Mouse (Mus musculus): ENCODE results near the gene Igsf3. TPM values are rescaled to one million over a fixed set of nuclear protein-coding genes. Genes with fewer than 3 reads are reported as not detected.
A peak's percentile ranks its signal among the peaks of the same experiment; 100 is the strongest.

The Igsf3 gene
- polyA plus RNA-seq, 1 experiment from 2014 or later: 98.6 TPM

DNA sequence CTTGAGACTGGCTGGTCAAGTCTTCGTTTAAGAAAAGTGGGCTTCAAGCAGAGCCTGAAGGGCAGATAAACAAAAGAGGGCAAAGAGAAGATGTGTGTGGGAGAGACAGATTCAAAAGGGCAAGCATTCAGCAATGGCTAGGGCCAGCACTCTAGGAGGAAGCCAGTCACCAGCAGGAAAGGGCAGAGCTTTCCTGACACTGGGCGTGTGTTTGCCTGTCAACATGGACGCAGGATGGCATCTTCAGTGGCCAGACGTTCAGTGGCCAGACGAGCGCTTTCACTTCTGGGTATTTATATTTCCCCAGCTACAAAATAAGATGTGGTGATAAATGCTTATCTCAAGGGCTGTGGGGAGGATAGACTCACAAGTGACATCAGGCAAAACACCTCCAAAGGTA lies 123.0 kb downstream of the Igsf3 start:
- H3K4me3 ChIP-seq (replicated peaks; ENCODE audit: low read length): no peak overlapping the region
- no peaks in the 10 kb centered on the region for H3K27me3 ChIP-seq (replicated peaks; ENCODE audit: control insufficient read depth, insufficient read depth, low read length)
- H3K9ac ChIP-seq (replicated peaks; ENCODE audit: low read depth, low read length): no peak overlapping the region
- H3K36me3 ChIP-seq (ENCODE audit: control insufficient read depth, insufficient read depth): no peaks in the 10 kb centered on the region
- H3K9me3 ChIP-seq (ENCODE audit: control insufficient read depth, low read length): no peaks in the 10 kb centered on the region
- 79% methylated on average over 6 of the region's 6 CpGs for WGBS
- ATAC-seq: no peak
- no peaks in the 10 kb centered on the region for H3K4me1 ChIP-seq (replicated peaks; ENCODE audit: control insufficient read depth, insufficient read depth, low read length)
- no peak overlapping the region for H3K4me2 ChIP-seq (ENCODE audit: low read length)
- H3K27ac ChIP-seq (ENCODE audit: low read length): no peak overlapping the region

DNA sequence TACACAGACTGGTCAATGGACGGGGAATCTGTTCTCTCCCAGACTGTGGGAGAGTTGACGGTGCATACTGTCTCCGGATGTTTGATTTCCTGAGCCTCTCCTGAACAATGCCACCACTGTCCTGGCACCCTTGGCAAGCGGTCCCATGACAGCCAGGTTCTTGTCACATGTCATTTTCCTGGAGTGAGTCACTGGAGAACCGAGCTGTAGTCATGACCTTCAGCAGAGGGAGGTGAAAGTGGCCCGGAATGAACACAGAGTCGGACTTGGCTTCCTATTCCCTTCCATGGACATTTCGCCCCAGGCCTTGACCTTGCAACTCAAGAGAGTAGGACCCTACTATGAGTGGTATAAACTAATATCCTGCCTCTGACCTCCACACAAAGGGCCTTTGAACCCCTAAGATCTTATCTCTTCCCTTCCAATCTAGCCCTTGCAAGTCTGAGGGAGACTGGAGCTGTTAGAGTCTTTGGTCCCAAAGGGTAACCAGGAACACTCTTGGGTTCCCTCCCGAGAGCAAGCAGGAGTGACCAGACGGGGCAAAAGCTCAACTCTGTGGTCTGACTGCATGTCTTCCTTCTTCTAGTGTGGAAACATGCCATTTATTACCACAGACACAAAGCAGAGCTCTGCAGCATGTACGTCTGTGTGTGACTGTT lies 123.6 kb downstream of the Igsf3 start:
- 77% methylated on average over 11 of the region's 11 CpGs for WGBS

DNA sequence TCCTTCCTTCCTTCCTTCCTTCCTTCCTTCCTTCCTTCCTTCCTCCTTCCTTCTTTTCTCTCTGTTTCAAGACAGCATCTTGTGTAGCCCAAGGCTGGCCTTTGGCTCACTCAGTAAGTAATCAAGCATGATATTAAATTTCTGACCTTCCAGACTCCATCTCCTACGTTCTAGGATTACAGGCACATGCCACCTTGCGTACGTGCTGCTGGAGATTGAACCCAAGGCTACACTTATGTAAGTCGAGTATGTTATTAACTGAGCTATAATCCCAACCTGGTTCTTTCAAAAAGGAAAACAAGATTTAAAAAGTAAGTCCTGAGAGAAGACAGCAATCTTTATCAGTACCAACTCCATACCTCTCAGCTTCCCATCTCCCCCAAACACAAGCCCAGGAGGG lies 124.7 kb downstream of the Igsf3 start:
- WGBS: 90% methylated on average over 4 of the region's 4 CpGs
- Histone ChIP-seq H3K4me3 (replicated peaks; ENCODE audit: low read length) (no peak overlapping the region), H3K36me3 (ENCODE audit: control insufficient read depth, insufficient read depth) (no peaks in the 10 kb centered on the region), H3K4me1 (replicated peaks; ENCODE audit: control insufficient read depth, insufficient read depth, low read length) (peaks cover 4% of the 10 kb centered on the region; the same call in 1 of the 2 replicates), H3K9me3 (ENCODE audit: control insufficient read depth, low read length) (no peaks in the 10 kb centered on the region), H3K4me2 (ENCODE audit: low read length) (no peak overlapping the region), H3K9ac (replicated peaks; ENCODE audit: low read depth, low read length) (no peak overlapping the region), H3K27ac (ENCODE audit: low read length) (no peak overlapping the region), H3K27me3 (replicated peaks; ENCODE audit: control insufficient read depth, insufficient read depth, low read length) (no peaks in the 10 kb centered on the region)
- no peak for ATAC-seq

More for the DNA sequence above, 123.6 kb downstream of the Igsf3 start:
- H3K4me2 ChIP-seq (ENCODE audit: low read length): no peak overlapping the region
- H3K4me1 ChIP-seq (replicated peaks; ENCODE audit: control insufficient read depth, insufficient read depth, low read length): no peaks in the 10 kb centered on the region
- no peak overlapping the region for H3K9ac ChIP-seq (replicated peaks; ENCODE audit: low read depth, low read length)
- no peaks in the 10 kb centered on the region for H3K9me3 ChIP-seq (ENCODE audit: control insufficient read depth, low read length)
- no peak overlapping the region for H3K4me3 ChIP-seq (replicated peaks; ENCODE audit: low read length)
- no peaks in the 10 kb centered on the region for H3K36me3 ChIP-seq (ENCODE audit: control insufficient read depth, insufficient read depth)
- no peak overlapping the region for H3K27ac ChIP-seq (ENCODE audit: low read length)
- ATAC-seq: no peak
- no peaks in the 10 kb centered on the region for H3K27me3 ChIP-seq (replicated peaks; ENCODE audit: control insufficient read depth, insufficient read depth, low read length)

DNA sequence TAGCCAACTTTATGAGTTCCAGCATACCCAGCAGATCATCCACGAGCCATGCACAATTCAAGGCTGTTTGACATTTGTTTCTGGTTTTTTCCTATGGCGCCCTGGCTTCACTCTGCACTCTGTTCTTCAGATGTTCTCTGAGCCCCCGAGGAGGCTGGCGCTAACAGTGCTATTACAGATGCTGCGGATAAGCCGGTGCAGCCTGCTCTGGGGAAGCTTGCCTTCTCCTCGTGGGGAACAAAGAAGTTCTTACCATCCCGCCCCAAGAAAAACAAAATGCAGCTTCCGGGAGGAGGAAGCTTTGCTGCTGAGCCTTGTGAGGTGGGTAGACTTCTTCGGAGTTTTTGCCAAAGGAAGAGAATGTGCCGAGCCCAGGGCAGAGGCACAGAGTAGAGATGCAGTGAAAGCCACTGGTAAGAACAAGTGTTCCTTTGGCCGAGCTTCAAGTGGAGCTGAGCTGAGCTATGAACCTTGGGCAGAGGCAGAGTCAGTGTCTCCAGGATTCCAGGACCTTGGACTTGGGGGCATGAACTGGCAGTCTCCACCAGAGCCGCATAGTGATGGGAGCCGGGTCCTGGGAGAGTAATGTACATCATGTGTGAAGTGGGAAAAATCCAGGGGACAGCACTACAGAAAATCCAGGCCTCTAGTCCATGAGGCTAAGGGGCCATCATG lies 125.3 kb downstream of the Igsf3 start:
- Histone ChIP-seq H3K4me1 (replicated peaks; ENCODE audit: control insufficient read depth, insufficient read depth, low read length) (peaks cover 5% of the 10 kb centered on the region; the same call in 1 of the 2 replicates), H3K4me3 (replicated peaks; ENCODE audit: low read length) (no peak overlapping the region), H3K4me2 (ENCODE audit: low read length) (no peak overlapping the region), H3K9ac (replicated peaks; ENCODE audit: low read depth, low read length) (no peak overlapping the region), H3K36me3 (ENCODE audit: control insufficient read depth, insufficient read depth) (no peaks in the 10 kb centered on the region), H3K9me3 (ENCODE audit: control insufficient read depth, low read length) (no peaks in the 10 kb centered on the region), H3K27me3 (replicated peaks; ENCODE audit: control insufficient read depth, insufficient read depth, low read length) (no peaks in the 10 kb centered on the region), H3K27ac (ENCODE audit: low read length) (no peak overlapping the region)
- no peak for ATAC-seq
- WGBS: 41% methylated on average over 14 of the region's 14 CpGs

DNA sequence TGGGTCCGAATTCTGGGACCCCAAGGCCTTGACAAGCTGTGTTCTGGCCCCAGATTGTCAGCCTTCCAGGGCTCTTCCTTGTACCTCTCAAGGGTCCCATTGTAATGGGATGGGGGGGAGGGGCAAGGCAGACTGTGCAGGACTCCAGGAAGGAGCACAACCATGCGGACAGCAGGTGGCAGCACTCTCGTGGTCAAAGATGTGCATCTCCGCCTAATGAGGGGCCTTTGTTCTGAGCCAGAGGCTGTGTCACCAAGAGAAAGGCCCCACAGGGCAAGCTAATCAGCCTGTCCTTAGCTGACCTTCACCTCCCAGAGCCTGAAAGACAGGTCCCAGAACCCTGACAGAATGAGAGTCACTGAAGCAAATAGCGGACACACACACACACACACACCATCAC lies 129.3 kb downstream of the Igsf3 start:
- Histone ChIP-seq H3K4me1 (replicated peaks; ENCODE audit: control insufficient read depth, insufficient read depth, low read length) (peaks cover 5% of the 10 kb centered on the region; the same call in 1 of the 2 replicates), H3K27ac (ENCODE audit: low read length) (no peak overlapping the region), H3K4me2 (ENCODE audit: low read length) (no peak overlapping the region), H3K9me3 (ENCODE audit: control insufficient read depth, low read length) (no peaks in the 10 kb centered on the region), H3K9ac (replicated peaks; ENCODE audit: low read depth, low read length) (no peak overlapping the region), H3K4me3 (replicated peaks; ENCODE audit: low read length) (no peak overlapping the region), H3K36me3 (ENCODE audit: control insufficient read depth, insufficient read depth) (no peaks in the 10 kb centered on the region), H3K27me3 (replicated peaks; ENCODE audit: control insufficient read depth, insufficient read depth, low read length) (no peaks in the 10 kb centered on the region)
- 8% methylated on average over 5 of the region's 5 CpGs for WGBS
- peak; percentile 88 for ATAC-seq

DNA sequence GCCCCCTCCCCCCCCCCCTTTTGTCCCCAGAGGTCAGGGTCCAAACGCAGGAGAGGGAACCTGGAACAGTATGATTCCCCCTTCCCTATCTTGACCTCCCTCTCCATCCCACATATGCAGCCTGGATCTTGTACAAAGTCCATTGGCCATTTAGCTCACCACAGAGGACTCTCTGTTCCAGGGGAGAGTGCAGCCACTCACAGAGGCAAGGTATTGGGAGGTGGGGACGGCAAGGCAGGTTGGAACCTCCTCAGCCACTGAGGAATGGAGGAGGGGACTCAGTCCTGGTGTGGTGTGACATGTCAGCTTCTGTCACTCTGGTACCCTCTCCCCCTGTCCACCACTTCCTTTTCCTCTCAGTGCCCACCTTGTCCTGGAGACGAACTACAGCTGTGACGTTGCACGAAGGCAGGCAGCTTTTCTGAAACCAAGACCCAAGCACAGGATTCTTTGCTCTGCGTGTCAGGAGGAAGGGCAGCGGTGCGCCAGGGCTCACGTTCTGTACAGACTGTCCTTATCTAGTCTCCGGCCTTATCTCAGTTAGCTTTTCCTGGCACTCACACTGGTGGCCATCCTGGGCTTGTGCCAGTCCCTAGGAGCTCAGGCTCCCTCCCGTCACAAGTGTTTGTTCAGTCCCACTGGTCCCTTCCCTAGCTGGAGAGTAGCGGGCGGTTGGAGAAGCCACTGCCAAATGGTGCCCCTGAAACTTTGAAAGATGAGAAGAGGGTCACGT lies 130.3 kb downstream of the Igsf3 start:
- whole genome bisulfite sequencing: 83% methylated on average over 14 of the region's 14 CpGs
- H3K4me1 ChIP-seq (replicated peaks; ENCODE audit: control insufficient read depth, insufficient read depth, low read length): peaks cover 5% of the 10 kb centered on the region; the same call in 1 of the 2 replicates
- no peak overlapping the region for H3K27ac ChIP-seq (ENCODE audit: low read length)
- no peaks in the 10 kb centered on the region for H3K36me3 ChIP-seq (ENCODE audit: control insufficient read depth, insufficient read depth)
- H3K27me3 ChIP-seq (replicated peaks; ENCODE audit: control insufficient read depth, insufficient read depth, low read length): no peaks in the 10 kb centered on the region
- H3K9me3 ChIP-seq (ENCODE audit: control insufficient read depth, low read length): no peaks in the 10 kb centered on the region
- no peak overlapping the region for H3K4me3 ChIP-seq (replicated peaks; ENCODE audit: low read length)
- no peak for ATAC-seq
- no peak overlapping the region for H3K9ac ChIP-seq (replicated peaks; ENCODE audit: low read depth, low read length)
- no peak overlapping the region for H3K4me2 ChIP-seq (ENCODE audit: low read length)

DNA sequence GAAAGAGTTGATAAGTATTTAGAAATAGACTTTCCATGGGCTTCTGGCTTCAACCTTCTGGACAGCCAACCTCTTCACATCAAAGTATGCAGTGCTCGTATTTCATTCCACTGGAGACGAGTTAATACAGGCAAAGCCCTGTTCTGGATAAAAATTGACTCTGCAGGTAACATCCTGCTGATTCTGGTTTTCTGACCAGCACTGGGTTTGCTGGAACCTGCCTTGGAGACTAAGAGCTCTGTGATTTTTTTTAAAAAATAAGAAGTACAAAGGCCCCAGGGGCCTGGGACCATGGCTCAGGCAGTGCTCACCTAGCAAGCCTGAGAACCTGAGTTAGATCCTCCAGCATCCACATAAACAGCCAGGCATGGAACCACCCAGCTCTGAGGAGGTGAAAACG lies 130.9 kb downstream of the Igsf3 start:
- ATAC-seq: no peak
- Histone ChIP-seq H3K36me3 (ENCODE audit: control insufficient read depth, insufficient read depth) (no peaks in the 10 kb centered on the region), H3K9ac (replicated peaks; ENCODE audit: low read depth, low read length) (no peak overlapping the region), H3K4me1 (replicated peaks; ENCODE audit: control insufficient read depth, insufficient read depth, low read length) (peaks cover 5% of the 10 kb centered on the region; the same call in 1 of the 2 replicates), H3K27ac (ENCODE audit: low read length) (no peak overlapping the region), H3K4me3 (replicated peaks; ENCODE audit: low read length) (no peak overlapping the region), H3K9me3 (ENCODE audit: control insufficient read depth, low read length) (no peaks in the 10 kb centered on the region), H3K27me3 (replicated peaks; ENCODE audit: control insufficient read depth, insufficient read depth, low read length) (no peaks in the 10 kb centered on the region), H3K4me2 (ENCODE audit: low read length) (no peak overlapping the region)
- WGBS: 84% methylated on average over 3 of the region's 3 CpGs

DNA sequence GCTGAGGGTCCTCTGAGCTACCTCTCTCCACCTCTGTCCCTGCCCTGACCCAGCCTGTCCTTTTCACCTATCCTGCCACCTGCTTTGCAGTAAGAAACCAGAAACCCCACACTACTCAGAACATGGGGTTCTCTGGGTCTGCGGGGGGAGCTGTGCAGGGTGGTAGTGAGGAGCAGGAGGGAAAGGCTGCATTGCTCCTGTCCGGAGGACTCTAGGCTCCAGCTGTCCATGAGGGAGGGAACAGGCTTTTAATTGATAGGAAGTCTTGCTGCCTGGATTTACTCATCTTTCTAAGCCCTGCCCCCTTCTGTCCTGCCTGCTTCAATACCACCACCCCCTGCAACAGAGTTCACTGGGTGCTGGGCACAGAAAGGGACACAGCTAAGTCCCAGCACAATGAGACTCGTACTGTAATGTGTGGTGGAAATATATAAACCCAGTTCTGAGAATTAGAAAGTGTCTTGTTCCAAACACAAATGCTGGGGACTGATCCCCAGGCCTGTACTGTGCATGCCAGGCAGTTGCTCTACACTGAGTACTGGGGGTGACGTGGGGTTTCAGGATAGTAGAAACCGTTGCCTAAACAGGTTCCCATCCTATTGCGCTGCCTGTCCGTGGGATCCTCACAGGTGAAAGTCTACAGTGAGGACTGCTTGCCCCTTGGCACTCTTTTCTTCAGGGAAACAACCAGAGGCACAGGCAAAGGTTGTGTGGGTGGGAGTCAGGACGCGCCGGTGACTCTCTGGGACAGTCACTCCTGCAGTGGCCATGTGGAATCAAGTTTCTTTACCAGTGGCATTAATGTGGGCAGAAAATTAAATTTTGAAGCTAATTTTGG lies 133.0 kb downstream of the Igsf3 start:
- Histone ChIP-seq H3K27me3 (replicated peaks; ENCODE audit: control insufficient read depth, insufficient read depth, low read length) (no peaks in the 10 kb centered on the region), H3K4me3 (replicated peaks; ENCODE audit: low read length) (no peak overlapping the region), H3K4me2 (ENCODE audit: low read length) (no peak overlapping the region), H3K4me1 (replicated peaks; ENCODE audit: control insufficient read depth, insufficient read depth, low read length) (peaks cover 5% of the 10 kb centered on the region; the same call in 1 of the 2 replicates), H3K36me3 (ENCODE audit: control insufficient read depth, insufficient read depth) (no peaks in the 10 kb centered on the region), H3K27ac (ENCODE audit: low read length) (no peak overlapping the region), H3K9ac (replicated peaks; ENCODE audit: low read depth, low read length) (no peak overlapping the region), H3K9me3 (ENCODE audit: control insufficient read depth, low read length) (no peaks in the 10 kb centered on the region)
- ATAC-seq: no peak
- 91% methylated on average over 10 of the region's 10 CpGs for WGBS

DNA sequence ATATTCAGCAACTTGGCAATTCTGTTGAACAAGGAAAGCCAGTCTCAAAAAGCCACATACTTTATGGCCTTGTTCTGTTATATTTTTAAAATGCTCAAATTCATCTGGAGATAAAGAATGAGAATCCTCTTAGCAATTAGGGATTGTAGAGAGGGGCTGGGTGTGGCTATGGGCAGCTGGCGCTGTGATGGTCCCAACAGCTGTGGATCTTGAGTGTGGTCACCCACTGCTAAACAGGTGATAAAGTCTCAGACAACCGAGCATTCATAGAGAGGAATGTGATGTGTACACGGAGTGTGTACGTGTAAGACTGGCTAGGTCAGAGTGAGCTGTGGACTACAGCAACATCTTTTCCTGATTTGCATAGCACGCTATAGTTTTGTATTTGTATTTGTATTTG lies 133.7 kb downstream of the Igsf3 start:
- H3K4me2 ChIP-seq (ENCODE audit: low read length): no peak overlapping the region
- H3K27me3 ChIP-seq (replicated peaks; ENCODE audit: control insufficient read depth, insufficient read depth, low read length): no peaks in the 10 kb centered on the region
- no peaks in the 10 kb centered on the region for H3K9me3 ChIP-seq (ENCODE audit: control insufficient read depth, low read length)
- 96% methylated on average over 5 of the region's 5 CpGs for WGBS
- H3K4me3 ChIP-seq (replicated peaks; ENCODE audit: low read length): no peak overlapping the region
- no peaks in the 10 kb centered on the region for H3K36me3 ChIP-seq (ENCODE audit: control insufficient read depth, insufficient read depth)
- peaks cover 5% of the 10 kb centered on the region; the same call in 1 of the 2 replicates for H3K4me1 ChIP-seq (replicated peaks; ENCODE audit: control insufficient read depth, insufficient read depth, low read length)
- no peak for ATAC-seq
- H3K27ac ChIP-seq (ENCODE audit: low read length): no peak overlapping the region
- H3K9ac ChIP-seq (replicated peaks; ENCODE audit: low read depth, low read length): no peak overlapping the region

Data from forebrain, embryonic 16.5 days (tissue).